Mouse (Mus musculus) ovary, postnatal 36 days (tissue): ENCODE measurements around the gene Aifm2.
A peak's percentile ranks its signal among the peaks of the same experiment; 100 is the strongest.

Experiments used
- DNase-seq: peaks from one replicate; pipeline ENCODE4 v3.0.0; 2022; ENCODE audit warnings: low spot score, mixed read lengths

Aifm2 gene

GRCm38 (mm10) chr10:61715996-61716864 lies 1.2 kb downstream of the Aifm2 start:
- DNase-seq = no peak

GRCm38 (mm10) chr10:61717406-61718296 lies 2.6 kb downstream of the Aifm2 start:
- no peak for DNase-seq

GRCm38 (mm10) chr10:61720331-61720730 lies 5.3 kb downstream of the Aifm2 start:
- DNase-seq = no peak

- DNase-seq = no peak
These were observed 7.2 kb downstream of the Aifm2 start for GRCm38 (mm10) chr10:61722215-61722614.

GRCm38 (mm10) chr10:61723271-61723670 lies 8.2 kb downstream of the Aifm2 start:
- DNase-seq = no peak

GRCm38 (mm10) chr10:61729181-61729580 lies 14.1 kb downstream of the Aifm2 start:
- DNase-seq = no peak

GRCm38 (mm10) chr10:61730171-61730570 lies 15.1 kb downstream of the Aifm2 start:
- DNase-seq = no peak

GRCm38 (mm10) chr10:61734377-61734776 lies 19.3 kb downstream of the Aifm2 start:
- no peak for DNase-seq

GRCm38 (mm10) chr10:61736671-61737078 lies 21.6 kb downstream of the Aifm2 start:
- DNase-seq = no peak

- no peak for DNase-seq
These were observed 22.5 kb downstream of the Aifm2 start for GRCm38 (mm10) chr10:61737537-61737936.

GRCm38 (mm10) chr10:61738126-61738525 lies 23.1 kb downstream of the Aifm2 start:
- no peak for DNase-seq

GRCm38 (mm10) chr10:61741306-61741705 lies 26.2 kb downstream of the Aifm2 start:
- DNase-seq = no peak

GRCm38 (mm10) chr10:61741873-61742272 lies 26.8 kb downstream of the Aifm2 start:
- DNase-seq = no peak

- DNase-seq = no peak
These were observed 27.3 kb downstream of the Aifm2 start for GRCm38 (mm10) chr10:61742336-61742735.

GRCm38 (mm10) chr10:61745133-61745532 lies 30.1 kb downstream of the Aifm2 start:
- no peak for DNase-seq

GRCm38 (mm10) chr10:61747302-61747701 lies 32.2 kb downstream of the Aifm2 start:
- no peak for DNase-seq

GRCm38 (mm10) chr10:61750014-61750413 lies 35.0 kb downstream of the Aifm2 start:
- DNase-seq = no peak

- DNase-seq = peak; percentile 55
These were observed 36.6 kb downstream of the Aifm2 start for GRCm38 (mm10) chr10:61751534-61752219.

GRCm38 (mm10) chr10:61753071-61753470 lies 38.0 kb downstream of the Aifm2 start:
- DNase-seq = no peak

- peak; percentile 16 for DNase-seq
These were observed 42.0 kb downstream of the Aifm2 start for GRCm38 (mm10) chr10:61757022-61757421.

GRCm38 (mm10) chr10:61758904-61759303 lies 43.8 kb downstream of the Aifm2 start:
- no peak for DNase-seq

GRCm38 (mm10) chr10:61759869-61760268 lies 44.8 kb downstream of the Aifm2 start:
- DNase-seq = peak; percentile 29
